Mouse (Mus musculus): ENCODE measurements around the gene Cfap300. TPM values are rescaled to one million over a fixed set of nuclear protein-coding genes. Genes with fewer than 3 reads are reported as not detected.

Gene Cfap300
- total RNA-seq (2023), result 0.31 TPM

DNA sequence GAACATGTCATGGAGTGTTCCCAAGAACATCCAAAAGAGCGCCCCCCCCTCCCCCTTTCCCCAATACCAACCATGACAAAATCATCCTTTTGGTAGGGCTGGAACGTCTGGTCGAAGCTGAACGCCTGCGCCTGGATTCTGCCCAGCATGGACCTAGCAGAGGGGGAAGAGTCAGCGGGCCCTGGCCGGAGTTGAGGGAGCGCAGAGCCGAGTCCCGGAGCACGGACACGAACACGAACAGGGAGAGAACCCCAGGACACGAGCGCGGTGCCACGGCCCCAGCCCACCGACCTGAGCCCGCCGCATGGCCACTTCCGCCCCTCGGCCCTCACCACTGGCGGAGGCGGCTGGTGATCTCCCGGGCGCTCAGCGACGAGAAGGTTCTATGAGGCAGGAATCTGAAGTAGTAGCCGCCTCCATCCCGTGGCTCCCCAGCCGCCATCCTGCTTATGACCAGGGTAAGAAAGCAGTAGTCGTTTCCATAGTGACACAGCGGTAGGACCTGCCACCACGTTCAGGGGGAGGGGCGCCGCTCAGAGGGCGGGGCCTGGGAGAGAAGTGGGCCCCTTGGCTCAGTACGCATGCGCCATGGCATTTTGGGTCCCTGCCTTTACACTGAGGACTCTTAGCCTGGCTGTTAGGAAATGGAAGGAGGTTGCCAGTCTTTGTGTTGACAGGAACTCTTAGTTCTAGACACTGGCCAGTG is at the start of gene Cfap300:
TSS of gene Cfap300 (minus strand) at position 486 of the 706 bp plus-strand sequence.

DNA sequence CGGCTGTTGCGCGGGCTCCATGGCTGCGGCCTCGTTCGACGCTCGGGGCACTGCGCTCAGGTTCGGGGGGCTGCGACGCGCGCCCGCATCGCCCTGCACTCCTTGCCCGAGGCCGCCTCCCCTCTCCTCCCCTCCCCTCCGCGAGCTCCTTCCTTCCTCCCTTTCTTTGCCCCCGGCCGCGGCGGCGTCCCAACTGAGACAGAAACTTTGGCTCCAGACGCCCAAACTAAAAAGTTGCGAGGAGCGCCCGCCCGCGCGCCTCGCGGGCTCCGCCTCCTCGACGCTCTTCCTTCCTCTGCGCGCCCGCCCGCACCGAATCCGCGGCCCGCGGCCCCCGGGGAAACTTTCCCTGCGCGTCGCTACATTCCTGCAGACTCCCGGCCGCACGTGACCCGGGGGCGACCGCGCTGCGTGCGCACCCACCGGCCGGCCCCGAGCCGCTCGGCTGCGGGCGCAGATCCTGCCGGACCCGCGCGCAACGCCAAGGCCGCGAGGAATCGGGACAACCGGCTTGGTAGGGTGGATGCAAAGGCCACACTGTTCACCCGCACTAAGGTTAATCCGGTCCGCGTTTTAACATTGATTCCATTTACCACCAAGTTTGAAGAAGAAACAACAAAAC is 38.1 kb downstream of the Cfap300 start, which contains the start of gene Yap1:
TSS of gene Yap1 (minus strand) at position 227 of the 622 bp plus-strand sequence.

Other genes starting within 250 kb of the Cfap300 start
- 92.1 TPM for gene Birc2, start 205.8 kb downstream of the Cfap300 start, total RNA-seq (2023)
- gene Birc3, start 169.6 kb downstream of the Cfap300 start, total RNA-seq (2023), result 160 TPM
- gene Yap1, start 38.2 kb downstream of the Cfap300 start, total RNA-seq (2023), result 0.67 TPM
- gene Cep126, start 91.5 kb upstream of the Cfap300 start, total RNA-seq (2023), result not detected

Data from CD8-positive naive resting alpha-beta T cell, adult 57 days (primary cell).